Mouse (Mus musculus): ENCODE data around the gene Ffar2. TPM values are rescaled to one million over a fixed set of nuclear protein-coding genes. Genes with fewer than 3 reads are reported as not detected.

Gene Ffar2
- polyA plus RNA-seq, 1 experiment, result 0.09 TPM

- Histone ChIP-seq H3K27me3 (ENCODE audit: control insufficient read depth, insufficient read depth, low read length) (no peaks in the 10 kb centered on the region), H3K4me1 (ENCODE audit: control insufficient read depth, insufficient read depth, low read length) (peaks cover 12% of the 10 kb centered on the region), H3K4me3 (ENCODE audit: control insufficient read depth, low read depth, low read length) (no peak overlapping the region), H3K36me3 (ENCODE audit: control insufficient read depth, insufficient read depth, low read length) (no peaks in the 10 kb centered on the region), H3K27ac (ENCODE audit: control insufficient read depth, insufficient read depth, low read depth, low read length) (no peak overlapping the region)
- TF ChIP-seq CTCF (IDR thresholded peaks at IDR 0.05; ENCODE audit: control insufficient read depth, insufficient read depth, insufficient replicate concordance, low read depth, low read length) (no peak), POLR2A (IDR thresholded peaks at IDR 0.05; ENCODE audit: control insufficient read depth, low read depth, low read length) (no peak)
These were observed 33.4 kb downstream of the Ffar2 start for GRCm38 (mm10) chr7:30790141-30790540.

GRCm38 (mm10) chr7:30787377-30788022 is 36.1 kb downstream of the Ffar2 start, which contains the start of gene Krtdap:
Krtdap (plus strand) TSS chr7:30787896.
- no peaks in the 10 kb centered on the region for H3K27me3 ChIP-seq (ENCODE audit: control insufficient read depth, insufficient read depth, low read length)
- H3K27ac ChIP-seq (ENCODE audit: control insufficient read depth, insufficient read depth, low read depth, low read length), result no peak within 1 kb of the TSS
- H3K4me3 ChIP-seq (ENCODE audit: control insufficient read depth, low read depth, low read length), result no peak within 1 kb of the TSS
- H3K4me1 ChIP-seq (ENCODE audit: control insufficient read depth, insufficient read depth, low read length), result peaks cover 12% of the 10 kb centered on the region
- no peaks in the 10 kb centered on the region for H3K36me3 ChIP-seq (ENCODE audit: control insufficient read depth, insufficient read depth, low read length)
- TF ChIP-seq CTCF (IDR thresholded peaks at IDR 0.05; ENCODE audit: control insufficient read depth, insufficient read depth, insufficient replicate concordance, low read depth, low read length), result no peak
- TF ChIP-seq POLR2A (IDR thresholded peaks at IDR 0.05; ENCODE audit: control insufficient read depth, low read depth, low read length), result no peak

GRCm38 (mm10) chr7:30785721-30786546 is 37.6 kb downstream of the Ffar2 start:
- TF ChIP-seq POLR2A (IDR thresholded peaks at IDR 0.05; ENCODE audit: control insufficient read depth, low read depth, low read length), result no peak
- Histone ChIP-seq H3K27me3 (ENCODE audit: control insufficient read depth, insufficient read depth, low read length) (no peaks in the 10 kb centered on the region), H3K27ac (ENCODE audit: control insufficient read depth, insufficient read depth, low read depth, low read length) (no peak overlapping the region), H3K4me3 (ENCODE audit: control insufficient read depth, low read depth, low read length) (no peak overlapping the region), H3K4me1 (ENCODE audit: control insufficient read depth, insufficient read depth, low read length) (peaks cover 6% of the 10 kb centered on the region), H3K36me3 (ENCODE audit: control insufficient read depth, insufficient read depth, low read length) (no peaks in the 10 kb centered on the region)

GRCm38 (mm10) chr7:30785154-30785553 is 38.4 kb downstream of the Ffar2 start:
- Histone ChIP-seq H3K36me3 (ENCODE audit: control insufficient read depth, insufficient read depth, low read length) (no peaks in the 10 kb centered on the region), H3K27ac (ENCODE audit: control insufficient read depth, insufficient read depth, low read depth, low read length) (no peak overlapping the region), H3K4me1 (ENCODE audit: control insufficient read depth, insufficient read depth, low read length) (peaks cover under 1% of the 10 kb centered on the region; the same call in 1 of the 2 replicates), H3K27me3 (ENCODE audit: control insufficient read depth, insufficient read depth, low read length) (no peaks in the 10 kb centered on the region), H3K4me3 (ENCODE audit: control insufficient read depth, low read depth, low read length) (no peak overlapping the region)
- TF ChIP-seq POLR2A (IDR thresholded peaks at IDR 0.05; ENCODE audit: control insufficient read depth, low read depth, low read length), result no peak
- TF ChIP-seq CTCF (IDR thresholded peaks at IDR 0.05; ENCODE audit: control insufficient read depth, insufficient read depth, insufficient replicate concordance, low read depth, low read length), result no peak

- no peak for TF ChIP-seq CTCF (IDR thresholded peaks at IDR 0.05; ENCODE audit: control insufficient read depth, insufficient read depth, insufficient replicate concordance, low read depth, low read length)
These were observed 40.9 kb downstream of the Ffar2 start for GRCm38 (mm10) chr7:30782658-30783057.

GRCm38 (mm10) chr7:30781792-30782191 is 41.8 kb downstream of the Ffar2 start:
- TF ChIP-seq CTCF (IDR thresholded peaks at IDR 0.05; ENCODE audit: control insufficient read depth, insufficient read depth, insufficient replicate concordance, low read depth, low read length), result peak; percentile 65; the same call in 1 of the 2 replicates
- no peak for TF ChIP-seq POLR2A (IDR thresholded peaks at IDR 0.05; ENCODE audit: control insufficient read depth, low read depth, low read length)
- Histone ChIP-seq H3K4me3 (ENCODE audit: control insufficient read depth, low read depth, low read length) (no peak overlapping the region), H3K27me3 (ENCODE audit: control insufficient read depth, insufficient read depth, low read length) (no peaks in the 10 kb centered on the region), H3K27ac (ENCODE audit: control insufficient read depth, insufficient read depth, low read depth, low read length) (no peak overlapping the region), H3K36me3 (ENCODE audit: control insufficient read depth, insufficient read depth, low read length) (no peaks in the 10 kb centered on the region), H3K4me1 (ENCODE audit: control insufficient read depth, insufficient read depth, low read length) (no peaks in the 10 kb centered on the region)

More at GRCm38 (mm10) chr7:30782658-30783057, 40.9 kb downstream of the Ffar2 start:
- Histone ChIP-seq H3K4me1 (ENCODE audit: control insufficient read depth, insufficient read depth, low read length) (no peaks in the 10 kb centered on the region), H3K36me3 (ENCODE audit: control insufficient read depth, insufficient read depth, low read length) (no peaks in the 10 kb centered on the region), H3K4me3 (ENCODE audit: control insufficient read depth, low read depth, low read length) (no peak overlapping the region), H3K27ac (ENCODE audit: control insufficient read depth, insufficient read depth, low read depth, low read length) (no peak overlapping the region), H3K27me3 (ENCODE audit: control insufficient read depth, insufficient read depth, low read length) (no peaks in the 10 kb centered on the region)

- TF ChIP-seq POLR2A (IDR thresholded peaks at IDR 0.05; ENCODE audit: control insufficient read depth, low read depth, low read length) (no peak), CTCF (IDR thresholded peaks at IDR 0.05; ENCODE audit: control insufficient read depth, insufficient read depth, insufficient replicate concordance, low read depth, low read length) (no peak)
- Histone ChIP-seq H3K36me3 (ENCODE audit: control insufficient read depth, insufficient read depth, low read length) (no peaks in the 10 kb centered on the region), H3K27me3 (ENCODE audit: control insufficient read depth, insufficient read depth, low read length) (no peaks in the 10 kb centered on the region), H3K4me3 (ENCODE audit: control insufficient read depth, low read depth, low read length) (no peak overlapping the region), H3K27ac (ENCODE audit: control insufficient read depth, insufficient read depth, low read depth, low read length) (no peak overlapping the region), H3K4me1 (ENCODE audit: control insufficient read depth, insufficient read depth, low read length) (no peaks in the 10 kb centered on the region; the same call in 1 of the 2 replicates)
These were observed 45.7 kb downstream of the Ffar2 start for GRCm38 (mm10) chr7:30777911-30778310.

Data from testis, adult 2 months (tissue).